Mouse (Mus musculus) hindbrain, embryonic 10.5 days (tissue): ENCODE data around the gene Hsf2. TPM values are rescaled to one million over a fixed set of nuclear protein-coding genes. Genes with fewer than 3 reads are reported as not detected.
"Not testable (repeated sequence)": the region's sequence is repeated elsewhere in the genome, so short reads cannot be mapped to it uniquely, and the experiment has no call there.

Experiments used
- DNase-seq: peaks from one replicate; pipeline ENCODE4 v3.0.0-alpha.2; 2017; ENCODE audit warnings: low spot score
- H3K27ac ChIP-seq: fragments of 300-500 bp; sonication (generic); 2 replicates; pipeline ENCODE4 v1.5.1; 2016; ENCODE audit warnings: mild to moderate bottlenecking, moderate library complexity
- H3K27me3 ChIP-seq: fragments of 300-500 bp; sonication (generic); 2 replicates; pipeline ENCODE4 v1.6.1; 2016; ENCODE audit warnings: mild to moderate bottlenecking; ENCODE audit not compliant: poor library complexity, insufficient read depth, severe bottlenecking
- H3K36me3 ChIP-seq: fragments of 300-500 bp; sonication (generic); 2 replicates; pipeline ENCODE4 v1.6.1; 2016; ENCODE audit warnings: mild to moderate bottlenecking, moderate library complexity
- H3K4me1 ChIP-seq: fragments of 300-500 bp; sonication (generic); replicated peaks from 2 replicates; pipeline ENCODE4 v1.6.1; 2016; ENCODE audit warnings: mild to moderate bottlenecking
- H3K4me3 ChIP-seq: fragments of 300-500 bp; sonication (generic); 2 replicates; pipeline ENCODE4 v1.5.1; 2016; ENCODE audit warnings: mild to moderate bottlenecking, moderate library complexity
- H3K9me3 ChIP-seq: fragments of 300-500 bp; sonication (generic); 2 replicates; pipeline ENCODE4 v1.6.1; 2016; ENCODE audit warnings: mild to moderate bottlenecking, moderate library complexity
- WGBS: fragments of 180-500 bp; shearing (Covaris S2); methylation state at CpG from one replicate; pipeline ENCODE4 v1.1.7; 2016; 5-methylcytosine and 5-hydroxymethylcytosine counted together
- polyA plus RNA-seq: library from polyadenylated mRNA; unstranded; fragments of >200 nt; fragmentation: Nextera tagmentation; extraction: Ambion mirVana; gene quantifications from 2 replicates; pipeline ENCODE4 v1.2.1, GENCODE M21; 2016

Gene Hsf2
- 58.6 and 59.9 TPM in 2 replicates for polyA plus RNA-seq

GRCm38 (mm10) chr10:57485908-57486541, at the start of gene Hsf2:
TSS of gene Hsf2 (plus strand) at chr10:57486385.
- H3K4me3 ChIP-seq: peak within 1 kb of the TSS; percentile 94
- peaks cover 13% of the 10 kb centered on the region for H3K36me3 ChIP-seq
- no peaks in the 10 kb centered on the region for H3K9me3 ChIP-seq
- DNase-seq: peak; percentile 96
- H3K4me1 ChIP-seq: peaks cover 24% of the 10 kb centered on the region
- no peaks in the 10 kb centered on the region for H3K27me3 ChIP-seq
- under 1% methylated on average over 52 of the region's 52 CpGs for WGBS
- peak within 1 kb of the TSS; percentile 99 for H3K27ac ChIP-seq

DNA sequence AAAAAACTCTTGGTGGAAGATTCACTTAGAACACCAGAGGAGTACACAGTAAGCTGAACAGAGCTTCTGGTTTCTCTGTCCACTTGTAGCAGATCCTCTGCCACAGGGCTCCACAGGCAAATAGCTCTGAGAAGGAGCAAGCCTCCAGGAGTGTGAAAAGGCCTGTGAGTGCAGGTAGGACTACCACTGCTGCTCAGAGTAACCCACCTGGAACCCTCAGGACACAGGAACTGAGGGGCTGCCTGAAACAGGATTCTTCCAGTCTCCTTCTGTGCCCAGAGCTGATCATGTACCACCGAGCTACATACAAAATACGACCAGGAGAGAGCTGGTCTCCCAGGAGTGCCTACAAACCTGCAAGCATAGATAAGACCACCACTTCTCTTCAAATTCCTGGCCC, 48.3 kb upstream of the Hsf2 start:
- no peaks in the 10 kb centered on the region for H3K4me1 ChIP-seq
- peaks cover 5% of the 10 kb centered on the region; the same call in 1 of the 2 replicates for H3K9me3 ChIP-seq
- 83% methylated on average over 2 of the region's 2 CpGs for WGBS
- no peak for DNase-seq
- no peak overlapping the region for H3K4me3 ChIP-seq
- no peak overlapping the region for H3K27ac ChIP-seq
- H3K36me3 ChIP-seq: no peaks in the 10 kb centered on the region
- no peaks in the 10 kb centered on the region for H3K27me3 ChIP-seq

DNA sequence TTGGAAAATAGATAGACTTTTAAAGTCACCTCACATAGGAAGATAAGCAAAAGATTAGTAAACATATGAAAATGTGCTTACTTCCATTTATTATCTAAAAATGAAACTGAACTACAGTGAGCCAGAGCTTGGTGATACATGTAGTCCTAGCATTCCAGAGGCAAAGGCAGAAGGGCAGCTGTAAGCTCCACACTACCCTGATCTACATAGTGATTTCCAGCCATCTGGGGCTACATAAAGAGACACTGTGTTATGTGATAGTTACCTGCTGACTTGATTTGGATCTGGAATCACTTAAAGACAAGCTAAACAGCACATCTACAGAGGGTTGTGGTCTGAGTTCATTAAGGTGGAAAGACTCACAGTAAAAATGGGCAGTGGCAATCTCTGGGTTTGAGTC, 45.1 kb upstream of the Hsf2 start:
- Histone ChIP-seq H3K27me3 (no peaks in the 10 kb centered on the region), H3K36me3 (no peaks in the 10 kb centered on the region), H3K4me3 (no peak overlapping the region), H3K4me1 (no peaks in the 10 kb centered on the region), H3K27ac (no peak overlapping the region), H3K9me3 (peaks cover 5% of the 10 kb centered on the region)
- DNase-seq: no peak

DNA sequence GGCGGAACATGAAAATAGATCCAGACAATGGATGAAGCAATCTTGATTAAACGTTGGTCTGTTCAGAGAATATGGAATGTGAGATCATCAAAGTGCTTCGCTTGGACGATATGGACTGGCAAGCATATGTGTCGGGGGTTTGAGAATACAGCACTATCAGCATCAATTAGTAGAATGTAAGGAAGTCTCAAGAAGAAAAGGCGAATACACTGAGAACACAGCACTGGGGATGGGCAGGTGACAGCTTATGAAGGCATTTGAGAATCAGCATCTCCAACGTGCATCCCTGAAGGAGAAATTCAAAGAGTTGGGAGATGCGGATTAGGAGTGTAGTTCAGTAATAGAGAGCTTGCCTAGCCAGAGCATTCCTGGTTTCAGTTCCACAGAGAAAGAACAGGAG, 41.8 kb upstream of the Hsf2 start:
- no peaks in the 10 kb centered on the region for H3K36me3 ChIP-seq
- H3K4me3 ChIP-seq: no peak overlapping the region
- no peak overlapping the region for H3K27ac ChIP-seq
- no peaks in the 10 kb centered on the region for H3K27me3 ChIP-seq
- no peaks in the 10 kb centered on the region for H3K4me1 ChIP-seq
- WGBS: 73% methylated on average over 8 of the region's 8 CpGs
- H3K9me3 ChIP-seq: no peaks in the 10 kb centered on the region; the same call in 1 of the 2 replicates
- no peak for DNase-seq

GRCm38 (mm10) chr10:57445655-57446054, 40.5 kb upstream of the Hsf2 start:
- Histone ChIP-seq H3K36me3 (no peaks in the 10 kb centered on the region), H3K4me3 (no peak overlapping the region), H3K9me3 (no peaks in the 10 kb centered on the region; the same call in 1 of the 2 replicates), H3K4me1 (no peaks in the 10 kb centered on the region), H3K27ac (no peak overlapping the region), H3K27me3 (no peaks in the 10 kb centered on the region)
- WGBS: 88% methylated on average over 1 of the region's 1 CpGs
- DNase-seq: no peak

DNA sequence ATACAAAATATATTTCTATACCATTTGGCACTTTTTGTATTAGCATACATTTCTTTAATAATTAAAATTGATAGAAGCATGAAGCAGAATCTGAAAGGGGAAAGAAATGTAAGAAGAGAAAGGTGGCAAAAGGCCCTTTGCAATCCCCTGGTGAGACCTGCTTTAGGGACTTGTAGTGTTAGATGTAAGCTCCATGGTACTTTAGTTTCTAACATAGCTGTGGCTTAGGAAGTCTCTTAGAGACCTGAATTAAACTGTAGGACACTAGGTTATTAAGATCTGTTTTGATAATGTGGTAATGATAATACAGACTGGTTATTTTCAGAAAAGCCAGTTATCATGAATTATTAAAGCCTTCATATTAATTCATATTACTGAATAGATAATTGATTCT, 38.5 kb upstream of the Hsf2 start:
- H3K27me3 ChIP-seq: no peaks in the 10 kb centered on the region
- DNase-seq: no peak
- H3K4me3 ChIP-seq: no peak overlapping the region
- no peaks in the 10 kb centered on the region; the same call in 1 of the 2 replicates for H3K9me3 ChIP-seq
- H3K27ac ChIP-seq: no peak overlapping the region
- H3K36me3 ChIP-seq: no peaks in the 10 kb centered on the region
- H3K4me1 ChIP-seq: no peaks in the 10 kb centered on the region

GRCm38 (mm10) chr10:57448051-57448716, 38.0 kb upstream of the Hsf2 start:
- peak; percentile 77 for DNase-seq
- Histone ChIP-seq H3K9me3 (no peaks in the 10 kb centered on the region; the same call in 1 of the 2 replicates), H3K4me1 (no peaks in the 10 kb centered on the region), H3K36me3 (no peaks in the 10 kb centered on the region), H3K27me3 (no peaks in the 10 kb centered on the region), H3K27ac (no peak overlapping the region), H3K4me3 (peak overlapping the region; percentile 37)
- 6% methylated on average over 19 of the region's 19 CpGs for WGBS

DNA sequence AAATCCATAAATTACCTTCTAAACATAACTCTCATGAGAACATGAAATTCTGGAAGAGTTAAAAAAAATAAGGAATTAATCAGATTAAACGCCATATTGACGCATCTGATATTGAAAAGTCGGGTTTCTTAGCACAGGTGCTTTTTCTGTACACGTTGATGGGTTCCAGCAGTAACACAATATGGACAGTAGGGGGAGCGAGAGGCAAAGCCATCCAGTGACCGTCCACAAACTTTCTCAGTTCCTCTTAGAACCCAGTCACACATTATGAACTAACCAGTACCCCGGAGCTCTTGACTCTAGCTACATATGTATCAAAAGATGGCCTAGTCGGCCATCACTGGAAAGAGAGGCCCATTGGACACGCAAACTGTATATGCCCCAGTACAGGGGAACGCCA, 22.9 kb upstream of the Hsf2 start:
- not testable (repeated sequence) for H3K4me1 ChIP-seq, H3K4me3 ChIP-seq, H3K27ac ChIP-seq, H3K27me3 ChIP-seq, H3K9me3 ChIP-seq, H3K36me3 ChIP-seq
- peak; percentile 27 for DNase-seq
- 36% methylated on average over 10 of the region's 10 CpGs for WGBS

GRCm38 (mm10) chr10:57465768-57466167, 20.4 kb upstream of the Hsf2 start:
- DNase-seq: no peak
- Histone ChIP-seq H3K4me1 (no peaks in the 10 kb centered on the region), H3K9me3 (no peaks in the 10 kb centered on the region), H3K27me3 (no peaks in the 10 kb centered on the region), H3K36me3 (no peaks in the 10 kb centered on the region), H3K4me3 (no peak overlapping the region), H3K27ac (no peak overlapping the region)

- DNase-seq: no peak
- Histone ChIP-seq H3K9me3 (no peaks in the 10 kb centered on the region), H3K36me3 (no peaks in the 10 kb centered on the region), H3K27ac (no peak overlapping the region), H3K4me1 (no peaks in the 10 kb centered on the region), H3K27me3 (no peaks in the 10 kb centered on the region), H3K4me3 (no peak overlapping the region)
- 72% methylated on average over 9 of the region's 9 CpGs for WGBS
Measured at GRCm38 (mm10) chr10:57477121-57477843, 8.9 kb upstream of the Hsf2 start.

DNA sequence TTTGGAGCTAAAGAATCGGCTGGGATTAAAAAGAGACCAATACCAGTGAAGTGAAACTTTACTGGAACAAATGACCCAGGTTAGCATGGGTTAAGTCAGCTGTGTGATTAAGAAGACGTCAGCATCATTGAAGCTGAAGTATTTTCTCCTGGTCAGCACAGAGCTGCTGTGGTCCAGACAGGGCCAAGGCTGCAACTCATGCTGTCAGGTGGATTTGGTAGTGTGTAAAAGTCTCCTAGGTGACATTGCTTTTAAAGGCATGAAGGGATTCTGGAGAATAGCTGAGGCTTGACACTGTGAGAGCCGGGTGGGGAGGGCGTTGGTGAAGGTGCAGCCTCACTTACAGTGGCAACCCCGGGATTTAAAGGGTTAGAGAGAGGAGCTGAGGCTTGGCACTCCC, 4.5 kb upstream of the Hsf2 start:
- H3K27me3 ChIP-seq: no peaks in the 10 kb centered on the region
- no peak for DNase-seq
- H3K4me1 ChIP-seq: no peaks in the 10 kb centered on the region; the same call in 1 of the 2 replicates
- 33% methylated on average over 5 of the region's 5 CpGs for WGBS
- no peaks in the 10 kb centered on the region for H3K9me3 ChIP-seq
- H3K36me3 ChIP-seq: no peaks in the 10 kb centered on the region
- no peak overlapping the region for H3K27ac ChIP-seq
- H3K4me3 ChIP-seq: no peak overlapping the region

GRCm38 (mm10) chr10:57484741-57485140, 1.4 kb upstream of the Hsf2 start:
- Histone ChIP-seq H3K9me3 (no peaks in the 10 kb centered on the region), H3K36me3 (peaks cover under 1% of the 10 kb centered on the region), H3K27me3 (no peaks in the 10 kb centered on the region), H3K4me3 (no peak overlapping the region), H3K4me1 (peaks cover 17% of the 10 kb centered on the region), H3K27ac (no peak overlapping the region)
- no peak for DNase-seq
- 91% methylated on average over 3 of the region's 3 CpGs for WGBS

GRCm38 (mm10) chr10:57486542-57487071, 422 bp downstream of the Hsf2 start:
- Histone ChIP-seq H3K4me3 (peak overlapping the region; percentile 94), H3K4me1 (peaks cover 24% of the 10 kb centered on the region), H3K36me3 (peaks cover 19% of the 10 kb centered on the region), H3K9me3 (no peaks in the 10 kb centered on the region), H3K27ac (peak overlapping the region; percentile 99), H3K27me3 (no peaks in the 10 kb centered on the region)
- DNase-seq: no peak
- under 1% methylated on average over 65 of the region's 65 CpGs for WGBS
